Mouse (Mus musculus) MEL (cell line): ENCODE data around the gene Snx12. TPM values are rescaled to one million over a fixed set of nuclear protein-coding genes. Genes with fewer than 3 reads are reported as not detected.

Experiments used
- DNase-seq: peaks from one replicate; pipeline ENCODE4 v3.0.0; 2011; ENCODE audit warnings: low read depth, low spot score
- H3K27ac ChIP-seq: 2 replicates; pipeline ENCODE4 v1.5.1; 2012; ENCODE audit warnings: low read depth, mild to moderate bottlenecking, control low read depth, low read length, moderate library complexity; ENCODE audit not compliant: control insufficient read depth
- H3K27me3 ChIP-seq, 2 experiments: fragments of 150-350 bp in 1 of 2; sonication (generic) in 1 of 2; 2 replicates each; pipeline ENCODE4 v1.6.1; 2012; ENCODE audit warnings: low read length in 2 of 2, mild to moderate bottlenecking in 2 of 2, improper control_type of control experiment in 1 of 2, moderate library complexity in 1 of 2; ENCODE audit not compliant: insufficient read depth in 2 of 2, control insufficient read depth in 1 of 2
- H3K36me3 ChIP-seq, 2 experiments: 2 replicates each; pipeline ENCODE4 v1.6.1; 2012 to 2014; ENCODE audit warnings: low read length in 2 of 2, improper control_type of control experiment in 1 of 2, inconsistent platforms in 1 of 2, mild to moderate bottlenecking in 1 of 2; ENCODE audit not compliant: insufficient read depth in 2 of 2, control insufficient read depth in 1 of 2
- H3K4me1 ChIP-seq, 2 experiments: fragments of 150-350 bp in 1 of 2; sonication (generic) in 1 of 2; 2 replicates each; pipeline ENCODE4 v1.6.1; 2012; ENCODE audit warnings: low read length in 2 of 2, improper control_type of control experiment in 1 of 2, mild to moderate bottlenecking in 1 of 2; ENCODE audit not compliant: insufficient read depth in 2 of 2, control insufficient read depth in 1 of 2
- H3K4me3 ChIP-seq, 2 experiments: fragments of 150-350 bp in 1 of 2; sonication (generic) in 1 of 2; 2 replicates each; pipeline ENCODE4 v1.5.1; 2012; ENCODE audit warnings: low read depth in 2 of 2, low read length in 2 of 2, mild to moderate bottlenecking in 2 of 2, moderate library complexity in 2 of 2, control low read depth in 1 of 2, improper control_type of control experiment in 1 of 2; ENCODE audit not compliant: control insufficient read depth in 1 of 2, insufficient read depth in 1 of 2
- H3K79me2 ChIP-seq: 2 replicates; pipeline ENCODE4 v1.6.1; 2012; ENCODE audit warnings: mild to moderate bottlenecking, low read length, moderate library complexity; ENCODE audit not compliant: control insufficient read depth, poor library complexity, insufficient read depth
- H3K9ac ChIP-seq: 2 replicates; pipeline ENCODE4 v1.6.1; 2012; ENCODE audit warnings: low read depth, mild to moderate bottlenecking, control low read depth, low read length, moderate library complexity; ENCODE audit not compliant: control insufficient read depth, poor library complexity, severe bottlenecking
- H3K9me3 ChIP-seq: fragments of 150-350 bp; sonication (generic); replicated peaks from 2 replicates; pipeline ENCODE4 v1.6.1; 2012; ENCODE audit warnings: mild to moderate bottlenecking, low read length, improper control_type of control experiment, moderate library complexity; ENCODE audit not compliant: insufficient read depth
- BHLHE40 ChIP-seq: IDR thresholded peaks from 2 replicates; pipeline ENCODE4 v1.6.1; 2012; ENCODE audit warnings: low read depth, mild to moderate bottlenecking, inconsistent platforms, low read length, improper control_type of control experiment, borderline replicate concordance
- ELF1 ChIP-seq: IDR thresholded peaks from 2 replicates; pipeline ENCODE4 v1.6.1; 2014; ENCODE audit warnings: low read depth, mild to moderate bottlenecking, inconsistent platforms, low read length, improper control_type of control experiment, moderate library complexity
- GABPA ChIP-seq: IDR thresholded peaks from 2 replicates; pipeline ENCODE4 v1.6.1; 2012; ENCODE audit warnings: low read depth, mild to moderate bottlenecking, inconsistent platforms, low read length, improper control_type of control experiment, moderate library complexity
- GATA1 ChIP-seq: IDR thresholded peaks from 2 replicates; pipeline ENCODE4 v1.6.1; 2011; ENCODE audit warnings: low read depth, low read length, improper control_type of control experiment
- JUND ChIP-seq: IDR thresholded peaks from 2 replicates; pipeline ENCODE4 v1.6.1; 2011; ENCODE audit warnings: low read depth, mild to moderate bottlenecking, improper control_type of control experiment, low read length
- MAX ChIP-seq: IDR thresholded peaks from 2 replicates; pipeline ENCODE4 v1.6.1; 2011; ENCODE audit warnings: low read length, improper control_type of control experiment
- MAZ ChIP-seq: IDR thresholded peaks from 2 replicates; pipeline ENCODE4 v1.6.1; 2012; ENCODE audit warnings: low read depth, mild to moderate bottlenecking, inconsistent platforms, low read length, improper control_type of control experiment
- MEF2A ChIP-seq: IDR thresholded peaks from 2 replicates; pipeline ENCODE4 v1.6.1; 2014; ENCODE audit warnings: low read depth, mild to moderate bottlenecking, inconsistent platforms, low read length, improper control_type of control experiment; ENCODE audit not compliant: poor library complexity, insufficient replicate concordance, severe bottlenecking; ENCODE audit errors: extremely low read depth
- MXI1 ChIP-seq: IDR thresholded peaks from 2 replicates; pipeline ENCODE4 v1.6.1; 2011; ENCODE audit warnings: mild to moderate bottlenecking, low read depth, low read length, improper control_type of control experiment
- MYB ChIP-seq: IDR thresholded peaks from 2 replicates; pipeline ENCODE4 v1.6.1; 2011; ENCODE audit warnings: mild to moderate bottlenecking, low read depth, low read length, improper control_type of control experiment
- POLR2A ChIP-seq, 2 experiments: IDR thresholded peaks; 2 replicates each; pipeline ENCODE4 v1.6.1; 2011 to 2012; ENCODE audit warnings: low read length in 2 of 2, mild to moderate bottlenecking in 2 of 2, control low read depth in 1 of 2, improper control_type of control experiment in 1 of 2, low read depth in 1 of 2, moderate library complexity in 1 of 2; ENCODE audit not compliant: control insufficient read depth in 1 of 2, insufficient read depth in 1 of 2, poor library complexity in 1 of 2
- RCOR1 ChIP-seq: IDR thresholded peaks from 2 replicates; pipeline ENCODE4 v1.6.1; 2012; ENCODE audit warnings: low read depth, mild to moderate bottlenecking, inconsistent platforms, low read length, improper control_type of control experiment
- TAL1 ChIP-seq: IDR thresholded peaks from 2 replicates; pipeline ENCODE4 v1.6.1; 2012; ENCODE audit warnings: mild to moderate bottlenecking, inconsistent platforms, low read length, moderate library complexity, mixed read lengths
- UBTF ChIP-seq: IDR thresholded peaks from 2 replicates; pipeline ENCODE4 v1.6.1; 2012; ENCODE audit warnings: low read depth, mild to moderate bottlenecking, inconsistent platforms, low read length, improper control_type of control experiment, moderate library complexity, borderline replicate concordance; ENCODE audit not compliant: insufficient read depth
- ZKSCAN1 ChIP-seq: IDR thresholded peaks from 2 replicates; pipeline ENCODE4 v1.6.1; 2012; ENCODE audit warnings: low read depth, mild to moderate bottlenecking, inconsistent platforms, low read length, improper control_type of control experiment, moderate library complexity
- polyA plus RNA-seq, 2 experiments: library from polyadenylated mRNA; stranded (reverse) in 1 of 2; unstranded in 1 of 2; fragments of >175 nt in 1 of 2; fragments of >200 nt in 1 of 2; gene quantifications; 2 replicates each; pipeline versions ENCODE4 v1.2.1 to v1.2.4; 2012; ENCODE audit warnings: low replicate concordance in 2 of 2, low read depth in 1 of 2; ENCODE audit not compliant: insufficient read length in 2 of 2, insufficient read depth in 1 of 2, missing spikeins in 1 of 2
- total RNA-seq: library from RNA; depleted of rRNA; stranded (reverse); fragments of 300-350 nt; gene quantifications from 2 replicates; pipeline ENCODE4 v1.2.3, GENCODE M21; 2012

The Snx12 gene
- total and polyA plus RNA-seq, 3 experiments = 22.7 to 32.5 TPM; not detected in 1

- no peak for TF ChIP-seq MAX
- TF ChIP-seq UBTF = no peak
- TF ChIP-seq MEF2A = no peak
- TF ChIP-seq MYB = no peak
- no peak for TF ChIP-seq BHLHE40
- no peak for TF ChIP-seq ZKSCAN1
- no peak for TF ChIP-seq GATA1
- no peak for TF ChIP-seq ELF1
- TF ChIP-seq, all 39 proteins: peak for 0
- no peak for DNase-seq
- Histone ChIP-seq H3K27ac (no peak overlapping the region), H3K36me3 (peaks cover 0 to 10% of the 10 kb centered on the region in 2 experiments; a peak in 2 of 4 replicates), H3K79me2 (no peaks in the 10 kb centered on the region), H3K4me3 (no peak overlapping the region), H3K4me1 (peaks cover 7 to 8% of the 10 kb centered on the region in 2 experiments; a peak in 3 of 4 replicates), H3K27me3 (no peaks in the 10 kb centered on the region), H3K9ac (no peak overlapping the region), H3K9me3 (no peaks in the 10 kb centered on the region)
These were observed 49.0 kb downstream of the Snx12 start for GRCm38 (mm10) chrX:101173388-101173787.

GRCm38 (mm10) chrX:101168425-101168824 is 53.9 kb downstream of the Snx12 start:
- H3K27me3 ChIP-seq = no peaks in the 10 kb centered on the region
- TF ChIP-seq UBTF (no peak), GABPA (no peak), TAL1 (no peak), ELF1 (no peak), POLR2A (IDR thresholded peaks at IDR 0.05; ENCODE audit: control insufficient read depth in 1 of 2, insufficient read depth in 1 of 2, low read depth in 1 of 2, low read length in 2 of 2, poor library complexity in 1 of 2) (no peak), RCOR1 (no peak), MXI1 (no peak), JUND (no peak)

GRCm38 (mm10) chrX:101163739-101164138 is 58.6 kb downstream of the Snx12 start:
- DNase-seq = no peak
- H3K9me3 ChIP-seq = no peaks in the 10 kb centered on the region
- no peaks in the 10 kb centered on the region for H3K4me1 ChIP-seq
- H3K79me2 ChIP-seq = no peaks in the 10 kb centered on the region
- H3K27ac ChIP-seq = no peak overlapping the region
- H3K36me3 ChIP-seq = no peaks in the 10 kb centered on the region
- TF ChIP-seq UBTF (no peak), MAZ (no peak)
- no peak overlapping the region for H3K9ac ChIP-seq
- H3K27me3 ChIP-seq = no peaks in the 10 kb centered on the region
- no peak overlapping the region for H3K4me3 ChIP-seq

More at GRCm38 (mm10) chrX:101168425-101168824, 53.9 kb downstream of the Snx12 start:
- Histone ChIP-seq H3K4me1 (no peaks in the 10 kb centered on the region), H3K9me3 (no peaks in the 10 kb centered on the region), H3K36me3 (no peaks in the 10 kb centered on the region), H3K27ac (no peak overlapping the region), H3K4me3 (no peak overlapping the region), H3K79me2 (no peaks in the 10 kb centered on the region), H3K9ac (no peak overlapping the region)
- DNase-seq = no peak
